Mouse (Mus musculus) spleen, adult 12 weeks (tissue): ENCODE results near the gene Sema6d.

Experiments used
- DNase-seq: peaks from one replicate; pipeline ENCODE4 v3.0.0; 2022; ENCODE audit warnings: low spot score

Gene Sema6d

DNA sequence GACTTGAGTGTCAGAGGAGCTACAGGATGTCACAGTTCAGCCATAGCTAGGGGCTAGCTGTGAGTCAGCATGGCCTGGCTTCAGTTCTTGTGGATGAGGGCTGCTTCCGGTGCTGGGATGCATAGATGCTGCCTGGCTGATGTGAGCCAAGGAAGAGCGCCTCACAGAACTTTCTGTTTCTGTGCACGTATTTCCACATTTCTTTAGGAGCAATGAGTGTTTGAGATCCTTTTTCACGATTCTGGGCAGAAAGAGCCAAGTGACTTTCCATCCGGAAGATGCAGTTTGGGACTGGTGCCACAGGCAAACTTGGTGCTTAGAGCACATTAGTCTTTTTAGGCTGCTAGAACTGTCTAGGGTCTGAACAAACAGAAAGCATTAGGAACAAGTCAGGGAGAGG lies 561.4 kb downstream of the Sema6d start:
- DNase-seq: no peak

DNA sequence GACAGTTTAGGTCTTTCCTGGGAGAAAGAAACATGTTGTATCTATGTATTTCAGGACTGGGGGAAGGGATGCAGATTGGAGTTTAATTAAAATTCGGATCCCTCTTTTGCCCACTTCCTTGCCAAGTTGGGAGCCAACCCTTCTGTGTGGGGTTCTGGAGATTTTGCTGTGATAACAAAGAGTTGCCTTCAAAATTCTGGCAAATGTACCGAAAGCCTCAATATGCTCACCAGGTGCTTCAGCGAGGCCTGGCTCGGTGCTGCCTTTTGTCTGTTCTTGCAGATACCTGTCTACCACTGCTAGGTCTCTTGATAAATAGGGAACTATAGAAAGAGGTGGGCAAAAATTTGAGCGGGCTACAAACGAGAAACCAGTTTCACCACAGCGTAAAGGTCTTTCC lies 563.4 kb downstream of the Sema6d start:
- DNase-seq: no peak

DNA sequence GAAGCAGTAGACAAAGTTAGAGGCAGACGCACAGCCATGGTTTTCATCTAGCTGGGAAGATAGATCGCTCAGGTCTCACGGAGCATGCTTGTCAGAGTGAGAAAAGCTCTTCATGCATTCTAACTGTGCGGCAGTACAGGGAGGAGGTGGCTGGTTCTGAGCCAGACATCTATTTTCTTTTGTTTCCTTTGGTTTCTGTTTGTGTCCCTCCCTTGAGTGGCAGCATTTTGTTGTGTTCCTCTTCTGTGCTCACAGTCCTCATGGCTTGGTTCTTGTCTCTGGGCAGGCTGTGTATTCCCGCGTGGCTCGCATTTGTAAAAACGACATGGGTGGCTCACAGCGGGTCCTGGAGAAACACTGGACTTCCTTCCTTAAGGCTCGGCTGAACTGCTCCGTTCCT lies 567.6 kb downstream of the Sema6d start:
- no peak for DNase-seq

DNA sequence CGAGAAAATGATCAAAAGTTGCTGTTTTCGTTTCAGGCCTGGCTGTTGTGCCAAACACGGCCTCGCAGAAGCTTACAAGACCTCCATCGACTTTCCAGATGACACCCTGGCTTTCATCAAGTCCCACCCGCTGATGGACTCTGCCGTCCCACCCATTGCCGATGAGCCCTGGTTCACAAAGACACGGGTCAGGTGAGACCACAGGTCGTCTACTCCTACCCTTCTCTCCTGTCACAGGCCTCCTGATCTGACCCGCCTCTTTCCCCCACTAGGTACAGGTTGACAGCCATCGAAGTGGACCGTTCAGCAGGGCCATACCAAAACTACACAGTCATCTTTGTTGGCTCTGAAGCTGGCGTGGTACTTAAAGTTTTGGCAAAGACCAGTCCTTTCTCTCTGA lies 568.6 kb downstream of the Sema6d start:
- no peak for DNase-seq

DNA sequence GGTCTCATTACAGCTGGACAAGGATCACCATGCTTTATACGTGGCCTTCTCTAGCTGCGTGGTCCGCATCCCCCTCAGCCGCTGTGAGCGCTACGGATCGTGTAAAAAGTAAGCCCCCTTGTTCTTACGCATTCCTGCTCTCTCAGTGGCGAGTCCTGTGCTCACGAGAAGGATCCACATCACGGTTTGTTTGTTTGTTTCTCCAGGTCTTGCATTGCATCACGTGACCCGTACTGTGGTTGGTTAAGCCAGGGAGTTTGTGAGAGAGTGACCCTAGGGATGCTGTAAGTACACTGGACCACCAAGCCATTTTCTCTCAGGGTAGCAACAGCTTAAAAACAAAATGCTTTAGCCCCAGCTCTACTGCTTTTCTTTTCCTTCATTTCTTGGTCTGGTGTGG lies 569.8 kb downstream of the Sema6d start:
- DNase-seq: no peak

DNA sequence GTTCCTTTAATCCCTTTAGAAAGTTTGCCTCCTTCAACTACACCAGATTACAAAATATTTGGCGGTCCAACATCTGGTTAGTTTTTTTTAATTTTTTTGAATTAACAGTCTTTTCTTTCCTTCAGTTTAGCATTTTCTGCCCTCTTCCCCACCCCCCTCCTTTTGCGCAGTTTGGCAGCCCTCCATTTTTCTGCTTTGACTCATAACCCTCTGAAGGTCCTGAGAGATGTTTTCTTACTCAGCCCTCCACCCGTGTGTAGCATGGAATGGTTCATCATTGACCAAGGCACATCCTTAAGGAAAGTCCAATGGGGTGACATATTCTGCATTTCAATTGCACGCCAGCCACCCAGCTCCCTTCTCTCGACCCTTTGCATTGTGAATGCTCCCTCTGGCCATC lies 570.9 kb downstream of the Sema6d start:
- DNase-seq: no peak

DNA sequence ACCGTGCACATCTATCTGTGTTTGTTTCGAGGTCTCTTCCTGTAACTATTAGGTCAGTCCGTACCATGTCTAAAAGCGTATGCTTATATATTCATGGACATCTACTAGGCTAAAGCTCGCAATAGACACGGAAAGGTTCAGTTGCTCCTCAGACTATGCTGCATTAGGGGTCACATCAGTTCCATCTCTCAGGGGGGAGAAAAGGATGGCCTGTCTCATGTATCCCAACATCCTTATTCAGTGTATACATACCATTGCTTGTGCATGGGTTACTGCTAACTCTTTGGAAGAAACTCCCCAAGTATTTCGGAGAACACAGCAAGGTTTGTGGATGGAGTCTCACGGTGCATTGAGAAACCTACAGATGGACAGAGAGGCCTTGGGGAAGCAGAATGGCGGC lies 571.5 kb downstream of the Sema6d start:
- no peak for DNase-seq

DNA sequence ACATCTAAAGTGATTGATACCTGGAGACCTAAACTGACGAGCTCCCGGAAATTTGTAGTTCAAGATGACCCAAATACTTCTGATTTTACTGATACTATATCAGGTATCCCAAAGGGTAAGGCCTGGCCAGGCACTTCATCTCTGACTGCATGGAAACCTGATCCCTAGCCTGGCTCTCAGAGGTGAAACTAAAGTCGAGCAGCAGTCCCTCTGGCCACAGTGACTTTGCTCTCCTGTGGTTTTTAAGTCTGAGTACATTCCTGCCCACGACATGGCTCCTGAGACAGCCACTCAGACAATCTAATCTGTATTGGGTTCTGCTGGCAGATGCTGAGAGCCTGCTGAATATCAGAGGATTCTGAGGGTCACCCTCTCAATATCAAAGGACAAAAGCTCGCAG lies 572.5 kb downstream of the Sema6d start:
- no peak for DNase-seq

DNA sequence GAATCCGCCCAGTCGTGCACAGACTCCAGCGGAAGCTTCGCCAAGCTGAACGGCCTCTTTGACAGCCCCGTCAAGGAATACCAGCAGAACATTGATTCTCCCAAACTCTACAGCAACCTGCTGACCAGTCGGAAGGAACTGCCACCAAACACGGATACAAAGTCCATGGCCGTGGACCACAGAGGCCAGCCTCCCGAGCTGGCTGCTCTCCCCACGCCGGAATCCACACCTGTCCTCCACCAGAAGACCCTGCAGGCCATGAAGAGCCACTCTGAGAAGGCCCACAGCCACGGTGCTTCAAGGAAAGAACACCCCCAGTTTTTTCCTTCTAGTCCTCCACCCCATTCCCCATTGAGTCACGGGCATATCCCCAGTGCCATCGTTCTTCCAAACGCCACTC lies 574.4 kb downstream of the Sema6d start:
- DNase-seq: no peak

DNA sequence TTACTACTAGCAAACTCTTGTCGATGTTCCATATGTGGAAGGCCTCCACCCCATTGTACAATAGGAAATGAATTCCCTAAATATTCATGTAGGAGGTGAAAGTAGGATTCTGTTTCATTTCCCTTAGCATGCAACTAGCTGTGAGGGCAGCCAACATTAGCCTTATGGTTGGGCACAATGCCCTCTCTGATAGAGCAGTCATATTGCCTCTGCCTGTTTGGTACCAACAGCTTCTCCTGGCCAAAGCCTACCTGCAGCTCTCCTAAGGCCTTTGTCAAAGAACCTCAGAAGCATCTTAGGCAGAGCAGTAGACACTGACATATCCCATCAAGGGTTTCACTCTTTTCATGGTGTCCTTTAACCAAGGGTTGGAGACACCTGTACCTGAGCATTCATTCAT lies 578.7 kb downstream of the Sema6d start:
- no peak for DNase-seq

DNA sequence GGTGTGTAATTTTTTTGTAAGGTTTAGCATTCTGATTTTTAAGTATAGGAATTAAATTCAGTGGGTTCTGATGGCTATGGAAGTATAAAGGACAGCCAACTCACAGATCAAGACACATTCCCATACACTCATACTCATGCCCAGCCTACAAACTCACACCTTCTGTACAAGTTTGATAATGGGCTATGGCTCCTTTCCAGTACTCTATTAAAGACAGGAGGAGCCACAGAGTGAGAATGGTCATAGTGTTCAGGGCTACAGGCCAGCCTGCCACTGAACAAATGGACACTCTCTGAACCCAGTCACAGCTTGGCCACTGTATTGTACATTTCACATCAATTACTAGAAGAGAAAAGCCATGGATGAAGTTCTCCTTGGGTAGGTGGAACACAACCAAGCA lies 583.3 kb downstream of the Sema6d start:
- DNase-seq: no peak

DNA sequence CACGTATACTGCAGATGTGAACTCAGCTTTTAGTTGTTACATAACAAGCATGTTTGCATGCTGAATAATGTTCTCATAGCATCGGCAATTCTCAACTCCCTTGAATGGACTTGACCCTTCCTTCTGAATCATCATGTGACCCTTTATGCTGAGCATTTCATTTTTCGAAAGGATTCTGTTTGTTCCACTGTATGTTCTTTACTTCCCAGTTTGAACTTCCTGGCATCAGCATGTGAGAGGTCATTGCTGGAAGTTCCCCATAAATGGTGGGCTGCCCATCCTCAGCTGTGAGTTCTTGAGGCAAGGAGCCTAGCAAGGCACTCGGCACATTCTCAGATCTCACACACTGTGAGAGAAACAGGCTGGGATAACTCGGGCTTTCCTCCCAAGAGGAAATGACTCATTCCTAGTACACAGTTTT lies 594.7 kb downstream of the Sema6d start:
- no peak for DNase-seq

DNA sequence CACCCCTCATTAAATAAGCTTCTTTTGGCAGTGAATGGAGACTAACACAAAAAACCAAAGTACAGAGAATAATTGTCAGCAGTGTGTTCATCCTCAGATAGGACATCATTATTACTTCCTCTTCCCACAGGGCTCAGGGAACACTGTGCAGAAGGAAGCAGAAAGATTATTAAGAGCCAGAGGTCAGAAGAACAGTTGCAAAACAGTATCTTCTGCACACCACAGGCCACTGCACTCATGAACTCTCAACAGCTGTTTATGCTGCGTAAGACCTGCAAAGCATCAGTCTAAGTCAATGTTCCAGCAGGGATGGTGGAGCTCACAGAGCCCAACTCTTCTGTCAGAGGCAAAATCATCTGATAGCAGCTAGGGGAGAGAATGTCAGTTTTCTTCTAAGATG lies 600.6 kb downstream of the Sema6d start:
- no peak for DNase-seq

DNA sequence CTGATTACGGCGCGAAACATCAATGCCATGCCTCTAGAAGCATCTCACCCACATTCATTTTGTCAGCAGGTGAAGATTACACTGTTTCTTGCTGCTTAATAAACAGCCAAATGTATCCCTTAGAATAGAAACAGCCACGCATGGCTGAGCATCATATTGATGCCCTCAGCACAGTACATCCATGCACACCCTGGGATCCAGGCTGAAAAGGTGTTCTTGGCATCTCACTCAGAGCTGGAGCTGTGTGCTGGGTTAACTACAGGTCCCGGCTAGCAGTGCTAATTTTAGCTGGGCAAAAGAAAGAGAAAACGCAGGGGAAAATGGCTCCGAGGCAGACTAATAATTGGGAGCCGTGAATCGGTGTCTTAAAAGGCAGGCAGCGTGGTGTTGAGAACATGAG lies 612.9 kb downstream of the Sema6d start:
- no peak for DNase-seq

DNA sequence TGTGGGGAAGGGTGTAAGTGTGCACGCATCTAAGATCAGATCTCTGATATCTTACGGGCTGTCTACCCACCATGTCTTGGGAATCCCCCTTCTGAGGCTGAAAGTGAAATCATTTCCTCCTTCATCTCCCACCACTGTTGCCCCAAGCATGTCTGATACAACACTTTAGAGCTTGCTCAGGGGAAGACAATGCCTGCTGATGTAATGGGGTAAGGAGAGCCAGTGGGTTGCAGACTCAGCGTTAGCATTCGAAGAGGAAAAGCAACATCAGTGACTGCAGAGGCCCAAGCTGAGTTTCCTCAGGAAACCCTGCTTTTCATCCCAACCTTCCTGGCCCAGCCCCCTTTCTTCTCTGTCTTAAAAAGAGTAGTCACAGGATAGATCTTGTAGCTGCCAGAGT lies 615.2 kb downstream of the Sema6d start:
- DNase-seq: no peak

DNA sequence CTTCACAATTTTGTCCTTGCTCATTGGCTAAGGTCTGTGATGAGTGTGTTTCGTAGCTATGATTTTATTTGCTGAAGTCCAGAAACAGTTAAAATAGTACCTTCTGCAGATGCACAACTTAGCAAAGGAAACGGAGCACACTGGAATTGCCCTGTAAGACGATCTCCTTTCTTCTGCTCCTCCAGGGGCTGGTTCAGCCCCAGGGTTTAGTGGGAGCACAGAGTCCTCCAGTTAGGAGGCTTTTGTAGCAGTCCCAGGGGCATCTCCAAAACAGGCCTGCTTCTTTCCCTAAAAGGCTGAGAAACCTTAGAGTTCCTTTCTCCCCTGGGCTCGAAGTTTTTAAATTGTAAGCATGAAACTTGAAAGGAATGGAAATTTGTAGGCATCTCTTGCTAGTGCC lies 616.0 kb downstream of the Sema6d start:
- no peak for DNase-seq

DNA sequence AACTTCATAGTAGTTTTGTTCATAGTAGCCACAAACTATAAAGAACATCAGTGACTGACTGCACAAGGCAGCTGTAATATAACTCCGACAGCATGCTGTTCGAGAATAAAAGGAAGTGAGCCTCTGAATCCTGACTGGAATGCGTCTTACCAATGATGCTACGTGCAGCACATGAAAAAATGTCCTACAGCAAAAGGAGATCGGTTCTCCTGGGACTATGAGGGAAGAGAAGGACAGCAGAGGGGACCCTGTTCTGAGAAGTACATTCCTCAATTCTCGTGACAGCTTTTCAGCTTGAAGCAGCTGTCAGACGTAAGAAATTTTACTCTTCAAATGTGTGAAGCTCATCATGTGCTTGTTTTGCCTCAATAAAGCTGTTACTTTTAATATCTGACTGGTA lies 617.1 kb downstream of the Sema6d start:
- no peak for DNase-seq
